Mouse (Mus musculus) retina, adult 2 months (tissue): ENCODE results near the gene Kcnc1.

ENCODE experiments used
- DNase-seq: peaks from one replicate; pipeline ENCODE4 v3.0.0-alpha.2; 2012; ENCODE audit warnings: low read depth, low spot score

The Kcnc1 gene

GRCm38 (mm10) chr7:46471054-46471737 lies 74.9 kb downstream of the Kcnc1 start:
- no peak for DNase-seq

- no peak for DNase-seq
Measured at GRCm38 (mm10) chr7:46473141-46473540, 76.8 kb downstream of the Kcnc1 start.

GRCm38 (mm10) chr7:46475464-46475863 lies 79.2 kb downstream of the Kcnc1 start:
- no peak for DNase-seq

GRCm38 (mm10) chr7:46477456-46477855 lies 81.2 kb downstream of the Kcnc1 start:
- no peak for DNase-seq

- DNase-seq: no peak
Measured at GRCm38 (mm10) chr7:46479793-46480192, 83.5 kb downstream of the Kcnc1 start.

GRCm38 (mm10) chr7:46482099-46482531 lies 85.8 kb downstream of the Kcnc1 start:
- no peak for DNase-seq

- no peak for DNase-seq
Measured at GRCm38 (mm10) chr7:46483050-46483449, 86.8 kb downstream of the Kcnc1 start.

- DNase-seq: no peak
Measured at GRCm38 (mm10) chr7:46484223-46484622, 87.9 kb downstream of the Kcnc1 start.

- no peak for DNase-seq
Measured at GRCm38 (mm10) chr7:46486761-46487160, 90.5 kb downstream of the Kcnc1 start.

GRCm38 (mm10) chr7:46487354-46487753 lies 91.1 kb downstream of the Kcnc1 start:
- DNase-seq: no peak
